In the genomic region with DNA sequence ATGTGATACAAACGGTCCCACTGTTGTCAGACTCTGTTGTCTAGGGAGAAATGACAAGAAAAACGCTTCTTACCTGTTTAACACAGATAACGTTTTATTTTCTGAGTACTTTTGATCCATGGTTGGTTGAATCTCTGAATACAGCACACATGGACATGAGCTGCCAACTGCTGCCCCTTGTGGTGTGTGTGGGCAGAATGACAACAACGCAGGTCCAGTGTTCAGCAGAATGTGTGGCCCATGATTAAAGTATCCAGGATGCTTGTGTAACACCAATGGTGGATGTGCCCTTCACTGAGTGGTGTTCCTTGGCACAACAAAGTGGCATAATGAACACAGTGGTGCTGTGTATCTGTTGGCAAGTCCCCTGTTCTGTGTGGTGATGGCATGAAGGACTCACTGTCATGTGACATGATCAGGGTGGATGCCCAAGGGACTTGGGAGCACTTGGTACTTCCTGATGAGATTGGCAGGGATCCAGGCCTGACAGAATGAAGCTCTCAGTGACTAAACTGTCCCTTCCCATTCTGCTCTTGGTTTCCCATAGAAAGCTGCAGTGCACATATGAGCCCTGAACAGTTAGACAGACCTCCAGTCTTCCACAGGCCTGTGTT, we compare ENCODE assay signal across 15 mouse cellular contexts. TPM values are rescaled to one million over a fixed set of nuclear protein-coding genes. Genes with fewer than 3 reads are reported as not detected.
DNase-seq lines count a peak whose midpoint lies in the region; ATAC-seq and TF ChIP-seq lines count a peak whose summit lies in the region.
"Had no signal": no experiment of that assay in that cellular context is flagged by ENCODE, and none has a peak within 500 bp of the region (broad histone marks: within the 10 kb centered on the region; RNA-seq: fewer than 3 reads in every experiment).

No protein-coding gene starts in this region.

- peak; percentile 43 for ATAC-seq in forebrain, postnatal 0 days
- no peak for ATAC-seq in forebrain, embryonic 11.5 days (replicated peaks; ENCODE audit: low FRiP score)
- ATAC-seq in liver, embryonic 14.5 days (ENCODE audit: insufficient read depth): no peak
- ATAC-seq in hindbrain, embryonic 12.5 days (ENCODE audit: low FRiP score): no peak

- H3K9me3 ChIP-seq in forebrain, postnatal 0 days (ENCODE audit: low read length): no peaks in the 10 kb centered on the region
- no peaks in the 10 kb centered on the region for H3K9me3 ChIP-seq in forebrain, embryonic 11.5 days (ENCODE audit: control insufficient read depth, low read length)
- H3K9me3 ChIP-seq in liver, embryonic 14.5 days (ENCODE audit: control insufficient read depth, low read length): no peaks in the 10 kb centered on the region
- H3K9me3 ChIP-seq in hindbrain, embryonic 12.5 days (replicated peaks): no peaks in the 10 kb centered on the region
- H3K9me3 ChIP-seq: limb, embryonic 10.5 days; lung, embryonic 15.5 days; neural tube, embryonic 15.5 days had no signal

- TF ChIP-seq EP300 in liver, embryonic 14.5 days (IDR thresholded peaks at IDR 0.05; ENCODE audit: low read depth): no peak

- peak; percentile 25 for TF ChIP-seq CTCF in forebrain, postnatal 0 days (IDR thresholded peaks at IDR 0.05; ENCODE audit: low read depth)
- peak; percentile 47; the same call in 1 of the 2 replicates for TF ChIP-seq CTCF in liver, embryonic 14.5 days (IDR thresholded peaks at IDR 0.05; ENCODE audit: low read depth)
- TF ChIP-seq CTCF in bone marrow macrophage, adult 2 months (IDR thresholded peaks at IDR 0.05; ENCODE audit: low read depth, low read length): peak; percentile 35; the same call in 1 of the 2 replicates

- H3K9ac ChIP-seq in forebrain, postnatal 0 days: no peak overlapping the region
- H3K9ac ChIP-seq in forebrain, embryonic 11.5 days (ENCODE audit: low read length): no peak overlapping the region
- no peak overlapping the region for H3K9ac ChIP-seq in liver, embryonic 14.5 days (replicated peaks)
- H3K9ac ChIP-seq in hindbrain, embryonic 12.5 days: no peak overlapping the region
- H3K9ac ChIP-seq: lung, embryonic 15.5 days; neural tube, embryonic 15.5 days had no signal

- H3K27ac ChIP-seq in forebrain, postnatal 0 days (ENCODE audit: low read depth, low read length): no peak overlapping the region
- no peak overlapping the region for H3K27ac ChIP-seq in forebrain, embryonic 11.5 days (ENCODE audit: low read depth, low read length)
- H3K27ac ChIP-seq in liver, embryonic 14.5 days: no peak overlapping the region
- H3K27ac ChIP-seq in bone marrow macrophage, adult 2 months (ENCODE audit: insufficient read depth, low read depth, low read length): peak overlapping the region; percentile 31
- H3K27ac ChIP-seq in hindbrain, embryonic 12.5 days: no peak overlapping the region
- H3K27ac ChIP-seq: limb, embryonic 10.5 days; lung, embryonic 15.5 days; neural tube, embryonic 15.5 days had no signal

- H3K36me3 ChIP-seq in forebrain, postnatal 0 days (ENCODE audit: insufficient read depth): no peaks in the 10 kb centered on the region
- H3K36me3 ChIP-seq in forebrain, embryonic 11.5 days (ENCODE audit: control insufficient read depth, insufficient read depth, low read length): no peaks in the 10 kb centered on the region
- H3K36me3 ChIP-seq in liver, embryonic 14.5 days (replicated peaks; ENCODE audit: control insufficient read depth, insufficient read depth, low read depth): peaks cover 5% of the 10 kb centered on the region
- H3K36me3 ChIP-seq in hindbrain, embryonic 12.5 days: peaks cover 12% of the 10 kb centered on the region
- H3K36me3 ChIP-seq: limb, embryonic 10.5 days; lung, embryonic 15.5 days had no signal

- H3K27me3 ChIP-seq in forebrain, postnatal 0 days (ENCODE audit: insufficient read depth, low read length): no peaks in the 10 kb centered on the region
- H3K27me3 ChIP-seq in forebrain, embryonic 11.5 days (ENCODE audit: control insufficient read depth, insufficient read depth, low read length): no peaks in the 10 kb centered on the region
- no peaks in the 10 kb centered on the region for H3K27me3 ChIP-seq in liver, embryonic 14.5 days (ENCODE audit: control insufficient read depth, insufficient read depth, low read length)
- no peaks in the 10 kb centered on the region for H3K27me3 ChIP-seq in hindbrain, embryonic 12.5 days
- H3K27me3 ChIP-seq: lung, embryonic 15.5 days; neural tube, embryonic 15.5 days had no signal

- WGBS in forebrain, postnatal 0 days: 82% methylated on average over 4 of the region's 4 CpGs
- 86% methylated on average over 4 of the region's 4 CpGs for WGBS in forebrain, embryonic 11.5 days
- WGBS in liver, embryonic 14.5 days (ENCODE audit: insufficient replicate concordance): 60% methylated on average over 4 of the region's 4 CpGs
- 88% methylated on average over 4 of the region's 4 CpGs for WGBS in hindbrain, embryonic 12.5 days

- no peaks in the 10 kb centered on the region for H3K4me1 ChIP-seq in forebrain, postnatal 0 days (ENCODE audit: insufficient read depth)
- no peaks in the 10 kb centered on the region for H3K4me1 ChIP-seq in forebrain, embryonic 11.5 days (replicated peaks; ENCODE audit: control insufficient read depth, insufficient read depth, low read length)
- H3K4me1 ChIP-seq in liver, embryonic 14.5 days (replicated peaks; ENCODE audit: control insufficient read depth in 2 of 2, insufficient read depth in 2 of 2, low read length in 1 of 2): no peaks in the 10 kb centered on the region
- peaks cover 10% of the 10 kb centered on the region for H3K4me1 ChIP-seq in bone marrow macrophage, adult 2 months (ENCODE audit: control insufficient read depth, insufficient read depth, low read length)
- no peaks in the 10 kb centered on the region for H3K4me1 ChIP-seq in hindbrain, embryonic 12.5 days
- H3K4me1 ChIP-seq: lung, embryonic 15.5 days; neural tube, embryonic 15.5 days had no signal

- no peak overlapping the region for H3K4me2 ChIP-seq in forebrain, postnatal 0 days (ENCODE audit: low read depth)
- H3K4me2 ChIP-seq in forebrain, embryonic 11.5 days (ENCODE audit: low read depth, low read length, severe bottlenecking): no peak overlapping the region
- no peak overlapping the region for H3K4me2 ChIP-seq in liver, embryonic 14.5 days (ENCODE audit: low read depth)
- H3K4me2 ChIP-seq in hindbrain, embryonic 12.5 days (replicated peaks): no peak overlapping the region
- H3K4me2 ChIP-seq: lung, embryonic 15.5 days; neural tube, embryonic 15.5 days had no signal

- H3K4me3 ChIP-seq in forebrain, postnatal 0 days (ENCODE audit: low read depth, low read length): no peak overlapping the region
- no peak overlapping the region for H3K4me3 ChIP-seq in forebrain, embryonic 11.5 days (ENCODE audit: low read depth, low read length)
- H3K4me3 ChIP-seq in liver, embryonic 14.5 days (ENCODE audit: insufficient read depth in 1 of 2, low read depth in 2 of 2, low read length in 2 of 2): no peak overlapping the region
- H3K4me3 ChIP-seq in bone marrow macrophage, adult 2 months (ENCODE audit: insufficient read depth, low read length): no peak overlapping the region
- no peak overlapping the region for H3K4me3 ChIP-seq in hindbrain, embryonic 12.5 days
- H3K4me3 ChIP-seq: limb, embryonic 10.5 days; lung, embryonic 15.5 days; neural tube, embryonic 15.5 days had no signal

- DNase-seq in forebrain, postnatal 0 days: no peak
- no peak for DNase-seq in forebrain, embryonic 11.5 days (ENCODE audit: low spot score)
- no peak for DNase-seq in liver, embryonic 14.5 days (ENCODE audit: low read depth in 3 of 3, low spot score in 3 of 3)
- no peak for DNase-seq in liver
- DNase-seq in 3T3-L1 (ENCODE audit: low read depth, low spot score): peak; percentile 43
- no peak for DNase-seq in B cell, adult 2 months
- DNase-seq: adrenal gland, postnatal 10 days; kidney, postnatal 10 days; right cerebral cortex, postnatal 4 days; thymus, postnatal 4 days had no signal

- TF ChIP-seq POLR2A in bone marrow macrophage, adult 2 months (IDR thresholded peaks at IDR 0.05; ENCODE audit: borderline replicate concordance, low read depth, low read length): no peak

RNA-seq across cellular contexts. Expression of a gene that starts 22.7 kb away (rescaled TPM):
- 27.8 and 31.1 TPM in 2 replicates for total RNA-seq in forebrain, postnatal 0 days (2014; rRNA removed)
- 5.9 and 8.3 TPM in 2 replicates for polyA plus RNA-seq in forebrain, postnatal 0 days (2015; fragmentation: Nextera tagmentation; extraction: Ambion mirVana)
- polyA plus RNA-seq in forebrain, embryonic 11.5 days (2014; fragmentation: Nextera tagmentation; extraction: Ambion mirVana): 11.9 and 12.7 TPM in 2 replicates
- 9.4 and 10.4 TPM in 2 replicates for polyA plus RNA-seq in liver, embryonic 14.5 days (2012; rRNA removed)
- polyA plus RNA-seq in liver, embryonic 14.5 days (2014; fragmentation: Nextera tagmentation; extraction: Ambion mirVana): 12.6 and 15.8 TPM in 2 replicates
- polyA plus RNA-seq in bone marrow macrophage, adult 2 months (2012; ENCODE audit: insufficient read depth, insufficient read length, missing spikeins): 2.6 and 4.2 TPM in 2 replicates
- polyA plus RNA-seq in hindbrain, embryonic 12.5 days (2016; fragmentation: Nextera tagmentation; extraction: Ambion mirVana): 14.8 and 17.7 TPM in 2 replicates
